Mouse (Mus musculus): ENCODE results near the gene Abca16. TPM values are rescaled to one million over a fixed set of nuclear protein-coding genes. Genes with fewer than 3 reads are reported as not detected.

Gene Abca16
- polyA plus RNA-seq, 1 experiment from 2014 or later, result not detected

DNA sequence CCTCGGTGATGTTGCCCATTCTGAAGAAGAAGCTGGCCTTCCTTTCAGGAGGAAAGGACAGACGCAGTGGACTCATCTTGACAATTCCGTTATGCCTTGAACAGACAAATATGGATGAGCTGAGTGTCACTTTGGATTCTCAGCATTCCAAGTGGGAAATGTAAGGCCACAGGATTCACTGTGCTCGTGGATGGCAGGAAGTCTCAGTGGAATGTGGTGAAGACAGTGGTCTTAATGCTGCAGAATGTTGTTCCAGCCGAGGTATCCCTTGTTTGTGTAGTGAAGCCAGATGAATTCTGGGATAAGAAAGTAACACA, 95.2 kb downstream of the Abca16 start:
- Histone ChIP-seq H3K27ac (ENCODE audit: low read length) (no peak overlapping the region), H3K4me3 (ENCODE audit: low read depth, low read length) (no peak overlapping the region; the same call in 1 of the 2 replicates), H3K4me2 (replicated peaks; ENCODE audit: low read depth, low read length) (peak overlapping the region; percentile 56), H3K27me3 (replicated peaks; ENCODE audit: insufficient read depth, low read length) (no peaks in the 10 kb centered on the region), H3K9me3 (ENCODE audit: low read length) (no peaks in the 10 kb centered on the region), H3K36me3 (ENCODE audit: insufficient read depth, low read length) (no peaks in the 10 kb centered on the region), H3K4me1 (ENCODE audit: insufficient read depth, low read depth, low read length) (no peaks in the 10 kb centered on the region), H3K9ac (replicated peaks; ENCODE audit: low read depth) (no peak overlapping the region)
- no peak for DNase-seq (ENCODE audit: low spot score)
- no peak for TF ChIP-seq EP300 (IDR thresholded peaks at IDR 0.05)
- no peak for TF ChIP-seq CTCF (IDR thresholded peaks at IDR 0.05)
- 14% methylated on average over 5 of the region's 5 CpGs for WGBS
- ATAC-seq, result no peak

DNA sequence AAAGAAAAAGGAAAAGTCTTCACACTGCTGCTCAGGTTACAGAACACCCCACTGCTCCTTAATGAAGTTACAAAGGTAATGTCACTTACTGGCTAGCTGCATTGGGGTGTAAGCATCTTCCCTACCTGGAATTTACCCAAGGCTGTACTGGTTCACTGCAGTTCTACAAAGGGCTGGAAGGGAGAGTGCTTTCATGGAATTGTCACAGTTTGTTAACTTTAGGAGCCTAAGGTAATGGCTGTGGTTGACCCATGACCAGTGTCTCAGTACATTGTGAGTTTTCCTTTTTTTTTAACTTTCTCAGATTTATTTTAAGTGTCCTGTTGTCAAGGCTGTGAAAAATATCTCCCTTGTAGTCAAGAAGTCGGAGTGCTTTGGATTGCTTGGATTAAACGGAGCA, 125.4 kb downstream of the Abca16 start:
- Histone ChIP-seq H3K36me3 (ENCODE audit: insufficient read depth, low read length) (no peaks in the 10 kb centered on the region), H3K4me3 (ENCODE audit: low read depth, low read length) (no peak overlapping the region), H3K4me2 (replicated peaks; ENCODE audit: low read depth, low read length) (no peak overlapping the region), H3K27me3 (replicated peaks; ENCODE audit: insufficient read depth, low read length) (no peaks in the 10 kb centered on the region), H3K4me1 (ENCODE audit: insufficient read depth, low read depth, low read length) (no peaks in the 10 kb centered on the region), H3K9ac (replicated peaks; ENCODE audit: low read depth) (no peak overlapping the region), H3K9me3 (ENCODE audit: low read length) (no peaks in the 10 kb centered on the region), H3K27ac (ENCODE audit: low read length) (no peak overlapping the region)
- TF ChIP-seq CTCF (IDR thresholded peaks at IDR 0.05) (no peak), EP300 (IDR thresholded peaks at IDR 0.05) (no peak)
- WGBS, result 64% methylated on average over 2 of the region's 2 CpGs
- DNase-seq (ENCODE audit: low spot score), result no peak
- no peak for ATAC-seq

DNA sequence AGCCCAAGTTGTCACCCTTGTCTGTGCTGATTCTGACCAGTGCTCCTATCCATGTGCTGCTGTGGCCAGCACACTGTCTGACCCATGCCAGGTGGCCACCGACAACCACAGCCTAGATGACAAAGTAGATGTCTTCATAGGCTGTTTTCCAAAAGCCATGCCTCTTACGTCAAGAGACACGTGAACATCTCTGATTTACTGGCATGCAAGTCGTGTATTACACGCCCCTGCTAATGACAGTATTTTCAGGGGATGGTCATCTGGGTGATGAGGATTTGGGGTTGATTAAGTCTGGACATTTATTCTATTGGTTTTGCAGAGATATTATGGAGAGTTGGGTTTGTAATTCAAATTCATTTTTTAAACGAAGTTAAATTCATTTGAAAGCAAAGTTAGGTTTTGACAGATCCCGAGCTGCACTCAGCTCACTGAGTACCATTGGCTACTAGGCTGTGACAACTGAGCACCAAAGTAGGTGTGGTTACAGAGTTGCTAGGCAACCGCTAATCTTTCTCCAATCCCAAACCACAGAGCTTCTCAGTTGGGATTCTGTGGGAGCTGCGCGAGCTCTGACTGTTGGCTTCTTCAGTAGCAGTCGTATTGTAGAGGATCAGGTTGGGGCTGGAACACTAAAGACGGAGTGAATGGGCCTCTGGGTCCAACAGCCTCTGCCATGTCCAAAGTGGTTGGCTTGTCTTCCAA, 143.2 kb downstream of the Abca16 start:
- Histone ChIP-seq H3K9me3 (ENCODE audit: low read length) (no peaks in the 10 kb centered on the region), H3K27ac (ENCODE audit: low read length) (no peak overlapping the region), H3K4me2 (replicated peaks; ENCODE audit: low read depth, low read length) (no peak overlapping the region), H3K4me1 (ENCODE audit: insufficient read depth, low read depth, low read length) (no peaks in the 10 kb centered on the region), H3K36me3 (ENCODE audit: insufficient read depth, low read length) (no peaks in the 10 kb centered on the region), H3K9ac (replicated peaks; ENCODE audit: low read depth) (no peak overlapping the region), H3K4me3 (ENCODE audit: low read depth, low read length) (no peak overlapping the region), H3K27me3 (replicated peaks; ENCODE audit: insufficient read depth, low read length) (no peaks in the 10 kb centered on the region)
- DNase-seq (ENCODE audit: low spot score) (no peak), ATAC-seq (no peak)
- no peak for TF ChIP-seq CTCF (IDR thresholded peaks at IDR 0.05)
- TF ChIP-seq EP300 (IDR thresholded peaks at IDR 0.05), result no peak
- WGBS, result 39% methylated on average over 12 of the region's 12 CpGs

DNA sequence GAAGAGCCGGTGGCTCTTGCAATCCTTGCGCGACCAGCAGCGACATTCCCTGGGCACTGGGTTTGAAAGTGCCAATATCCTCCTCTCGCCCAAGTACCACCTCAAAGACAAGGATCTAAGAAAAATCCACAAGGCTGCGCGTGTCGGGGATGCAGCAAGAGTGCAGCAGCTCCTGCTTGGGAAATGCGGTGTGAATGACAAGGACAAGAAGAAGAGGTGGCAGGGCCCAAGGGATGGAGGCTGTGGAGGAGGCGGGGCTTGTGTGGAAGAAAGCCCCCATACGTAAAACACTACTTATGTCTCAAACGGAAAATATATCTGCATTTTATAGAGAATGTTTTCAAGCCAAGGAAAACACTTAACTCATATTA, 143.7 kb downstream of the Abca16 start:
- no peak for TF ChIP-seq EP300 (IDR thresholded peaks at IDR 0.05)
- TF ChIP-seq CTCF (IDR thresholded peaks at IDR 0.05), result no peak
- no peak for DNase-seq (ENCODE audit: low spot score)
- Histone ChIP-seq H3K4me1 (ENCODE audit: insufficient read depth, low read depth, low read length) (no peaks in the 10 kb centered on the region), H3K4me3 (ENCODE audit: low read depth, low read length) (no peak overlapping the region), H3K27ac (ENCODE audit: low read length) (no peak overlapping the region), H3K36me3 (ENCODE audit: insufficient read depth, low read length) (no peaks in the 10 kb centered on the region), H3K4me2 (replicated peaks; ENCODE audit: low read depth, low read length) (no peak overlapping the region), H3K27me3 (replicated peaks; ENCODE audit: insufficient read depth, low read length) (no peaks in the 10 kb centered on the region), H3K9ac (replicated peaks; ENCODE audit: low read depth) (no peak overlapping the region), H3K9me3 (ENCODE audit: low read length) (no peaks in the 10 kb centered on the region)
- no peak for ATAC-seq
- 52% methylated on average over 12 of the region's 12 CpGs for WGBS

DNA sequence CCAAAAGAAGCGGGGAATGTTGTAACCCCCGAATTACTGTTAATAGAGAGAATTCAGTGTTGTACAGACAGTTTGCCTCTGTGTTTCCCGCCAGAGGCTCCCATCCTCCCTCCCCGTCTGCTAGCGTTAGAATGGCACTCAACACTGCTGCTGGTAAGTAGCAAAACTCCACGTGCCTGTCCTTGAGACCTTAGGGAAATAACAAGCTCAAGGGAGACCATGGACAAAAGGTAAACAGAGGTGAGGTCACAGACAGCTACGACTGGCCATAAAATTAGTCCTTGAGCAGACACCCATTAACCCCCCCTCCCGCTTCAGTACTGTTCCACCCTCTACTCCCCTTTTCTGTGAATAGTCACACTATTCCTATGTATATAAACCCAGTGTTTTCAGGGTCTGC, 157.9 kb downstream of the Abca16 start:
- Histone ChIP-seq H3K4me2 (replicated peaks; ENCODE audit: low read depth, low read length) (no peak overlapping the region), H3K27me3 (replicated peaks; ENCODE audit: insufficient read depth, low read length) (no peaks in the 10 kb centered on the region), H3K9ac (replicated peaks; ENCODE audit: low read depth) (no peak overlapping the region), H3K4me1 (ENCODE audit: insufficient read depth, low read depth, low read length) (no peaks in the 10 kb centered on the region), H3K9me3 (ENCODE audit: low read length) (no peaks in the 10 kb centered on the region), H3K36me3 (ENCODE audit: insufficient read depth, low read length) (no peaks in the 10 kb centered on the region), H3K27ac (ENCODE audit: low read length) (no peak overlapping the region), H3K4me3 (ENCODE audit: low read depth, low read length) (no peak overlapping the region)
- DNase-seq (ENCODE audit: low spot score) (no peak), ATAC-seq (no peak)
- WGBS, result 63% methylated on average over 8 of the region's 8 CpGs
- TF ChIP-seq EP300 (IDR thresholded peaks at IDR 0.05) (no peak), CTCF (IDR thresholded peaks at IDR 0.05) (no peak)

DNA sequence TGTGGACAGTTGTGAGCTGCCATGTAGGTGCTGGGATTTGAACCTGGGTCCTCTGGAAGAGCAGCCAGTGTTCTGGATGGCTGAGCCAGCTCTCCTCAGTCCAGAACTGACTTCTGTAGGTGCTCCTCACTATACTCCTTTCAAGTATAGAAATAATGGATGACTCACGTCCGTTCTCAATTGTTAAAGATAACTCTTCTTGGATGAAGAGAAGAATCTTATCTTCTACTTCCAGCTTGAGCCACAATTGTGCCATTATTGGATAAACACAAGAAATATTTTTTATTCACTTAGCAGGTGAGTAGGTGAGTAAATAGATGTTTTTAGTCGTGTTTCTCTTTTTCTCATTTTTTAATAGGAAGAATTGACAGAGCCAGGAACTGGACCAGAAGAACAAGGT, 167.1 kb downstream of the Abca16 start:
- Histone ChIP-seq H3K4me3 (ENCODE audit: low read depth, low read length) (no peak overlapping the region), H3K9ac (replicated peaks; ENCODE audit: low read depth) (no peak overlapping the region), H3K4me2 (replicated peaks; ENCODE audit: low read depth, low read length) (no peak overlapping the region), H3K27ac (ENCODE audit: low read length) (no peak overlapping the region), H3K27me3 (replicated peaks; ENCODE audit: insufficient read depth, low read length) (no peaks in the 10 kb centered on the region), H3K9me3 (ENCODE audit: low read length) (no peaks in the 10 kb centered on the region), H3K4me1 (ENCODE audit: insufficient read depth, low read depth, low read length) (no peaks in the 10 kb centered on the region), H3K36me3 (ENCODE audit: insufficient read depth, low read length) (no peaks in the 10 kb centered on the region)
- no peak for ATAC-seq
- DNase-seq (ENCODE audit: low spot score), result no peak
- no peak for TF ChIP-seq EP300 (IDR thresholded peaks at IDR 0.05)
- TF ChIP-seq CTCF (IDR thresholded peaks at IDR 0.05), result no peak
- 61% methylated on average over 3 of the region's 3 CpGs for WGBS

Other genes with a start within 250 kb of the Abca16 start
- gene Anks4b, start 235.8 kb upstream of the Abca16 start, polyA plus RNA-seq (2015; fragmentation: Nextera tagmentation; extraction: Ambion mirVana), result not detected in 2 replicates
- 2.1 and 2.4 TPM in 2 replicates for gene Crym, start 207.5 kb upstream of the Abca16 start, polyA plus RNA-seq (2015; fragmentation: Nextera tagmentation; extraction: Ambion mirVana)
- gene Abca14, start 205.7 kb upstream of the Abca16 start, polyA plus RNA-seq (2015; fragmentation: Nextera tagmentation; extraction: Ambion mirVana), result 0.23 and 0.35 TPM in 2 replicates
- not detected in 2 replicates for gene Abca15, start 81.0 kb upstream of the Abca16 start, polyA plus RNA-seq (2015; fragmentation: Nextera tagmentation; extraction: Ambion mirVana)
- gene Uqcrc2, start 225.5 kb downstream of the Abca16 start, polyA plus RNA-seq (2015; fragmentation: Nextera tagmentation; extraction: Ambion mirVana), result 118 and 123 TPM in 2 replicates